Mouse (Mus musculus): Measurements from ENCODE around the gene 4932438H23Rik. TPM values are rescaled to one million over a fixed set of nuclear protein-coding genes. Genes with fewer than 3 reads are reported as not detected.

4932438H23Rik gene
- polyA plus RNA-seq, 1 experiment from 2014 or later: not detected

GRCm38 (mm10) chr16:91110999-91111535 lies 16.1 kb upstream of the 4932438H23Rik start:
- no peak overlapping the region for H3K27ac ChIP-seq (replicated peaks; ENCODE audit: low read depth, low read length)
- ATAC-seq (replicated peaks; ENCODE audit: insufficient number of reproducible peaks, low FRiP score, low TSS enrichment, low read depth) (no peak), DNase-seq (ENCODE audit: low spot score) (peak; percentile 31)
- H3K4me3 ChIP-seq (ENCODE audit: low read depth, low read length): no peak overlapping the region
- WGBS: 54% methylated on average over 11 of the region's 11 CpGs
- H3K9ac ChIP-seq (replicated peaks; ENCODE audit: low read length): no peak overlapping the region
- H3K36me3 ChIP-seq (replicated peaks; ENCODE audit: control insufficient read depth, insufficient read depth, low read depth, low read length): no peaks in the 10 kb centered on the region
- no peaks in the 10 kb centered on the region for H3K9me3 ChIP-seq (replicated peaks; ENCODE audit: control insufficient read depth, low read length)
- H3K4me2 ChIP-seq (ENCODE audit: low read depth, low read length): no peak overlapping the region
- no peaks in the 10 kb centered on the region; the same call in 1 of the 2 replicates for H3K27me3 ChIP-seq (ENCODE audit: control insufficient read depth, insufficient read depth, low read length)
- no peaks in the 10 kb centered on the region for H3K4me1 ChIP-seq (ENCODE audit: control insufficient read depth, insufficient read depth, low read length)

GRCm38 (mm10) chr16:91107608-91108007 lies 12.7 kb upstream of the 4932438H23Rik start:
- H3K27me3 ChIP-seq (ENCODE audit: control insufficient read depth, insufficient read depth, low read length): no peaks in the 10 kb centered on the region
- no peak for DNase-seq (ENCODE audit: low spot score)
- H3K36me3 ChIP-seq (replicated peaks; ENCODE audit: control insufficient read depth, insufficient read depth, low read depth, low read length): no peaks in the 10 kb centered on the region
- no peak overlapping the region for H3K27ac ChIP-seq (replicated peaks; ENCODE audit: low read depth, low read length)
- H3K4me3 ChIP-seq (ENCODE audit: low read depth, low read length): no peak overlapping the region
- no peak for ATAC-seq (replicated peaks; ENCODE audit: insufficient number of reproducible peaks, low FRiP score, low TSS enrichment, low read depth)
- no peaks in the 10 kb centered on the region for H3K9me3 ChIP-seq (replicated peaks; ENCODE audit: control insufficient read depth, low read length)
- 76% methylated on average over 8 of the region's 11 CpGs for WGBS
- H3K9ac ChIP-seq (replicated peaks; ENCODE audit: low read length): no peak overlapping the region
- H3K4me1 ChIP-seq (ENCODE audit: control insufficient read depth, insufficient read depth, low read length): no peaks in the 10 kb centered on the region
- H3K4me2 ChIP-seq (ENCODE audit: low read depth, low read length): no peak overlapping the region

- DNase-seq (ENCODE audit: low spot score) (peak; percentile 46), ATAC-seq (replicated peaks; ENCODE audit: insufficient number of reproducible peaks, low FRiP score, low TSS enrichment, low read depth) (no peak)
- Histone ChIP-seq H3K4me3 (ENCODE audit: low read depth, low read length) (no peak overlapping the region), H3K9ac (replicated peaks; ENCODE audit: low read length) (no peak overlapping the region), H3K4me2 (ENCODE audit: low read depth, low read length) (no peak overlapping the region), H3K9me3 (replicated peaks; ENCODE audit: control insufficient read depth, low read length) (no peaks in the 10 kb centered on the region), H3K27ac (replicated peaks; ENCODE audit: low read depth, low read length) (no peak overlapping the region), H3K27me3 (ENCODE audit: control insufficient read depth, insufficient read depth, low read length) (no peaks in the 10 kb centered on the region), H3K4me1 (ENCODE audit: control insufficient read depth, insufficient read depth, low read length) (no peaks in the 10 kb centered on the region), H3K36me3 (replicated peaks; ENCODE audit: control insufficient read depth, insufficient read depth, low read depth, low read length) (no peaks in the 10 kb centered on the region)
- 29% methylated on average over 13 of the region's 13 CpGs for WGBS
Observed at GRCm38 (mm10) chr16:91105481-91106051, 10.6 kb upstream of the 4932438H23Rik start.

- no peak overlapping the region for H3K27ac ChIP-seq (replicated peaks; ENCODE audit: low read depth, low read length)
- H3K4me2 ChIP-seq (ENCODE audit: low read depth, low read length): no peak overlapping the region
- 40% methylated on average over 10 of the region's 10 CpGs for WGBS
- H3K27me3 ChIP-seq (ENCODE audit: control insufficient read depth, insufficient read depth, low read length): no peaks in the 10 kb centered on the region
- ATAC-seq (replicated peaks; ENCODE audit: insufficient number of reproducible peaks, low FRiP score, low TSS enrichment, low read depth): no peak
- DNase-seq (ENCODE audit: low spot score): peak; percentile 14
- H3K36me3 ChIP-seq (replicated peaks; ENCODE audit: control insufficient read depth, insufficient read depth, low read depth, low read length): no peaks in the 10 kb centered on the region
- no peak overlapping the region for H3K4me3 ChIP-seq (ENCODE audit: low read depth, low read length)
- no peak overlapping the region for H3K9ac ChIP-seq (replicated peaks; ENCODE audit: low read length)
- no peaks in the 10 kb centered on the region for H3K9me3 ChIP-seq (replicated peaks; ENCODE audit: control insufficient read depth, low read length)
- no peaks in the 10 kb centered on the region for H3K4me1 ChIP-seq (ENCODE audit: control insufficient read depth, insufficient read depth, low read length)
Observed at GRCm38 (mm10) chr16:91104821-91105480, 10.0 kb upstream of the 4932438H23Rik start.

- H3K4me3 ChIP-seq (ENCODE audit: low read depth, low read length): no peak overlapping the region
- ATAC-seq (replicated peaks; ENCODE audit: insufficient number of reproducible peaks, low FRiP score, low TSS enrichment, low read depth) (no peak), DNase-seq (ENCODE audit: low spot score) (no peak)
- no peak overlapping the region for H3K9ac ChIP-seq (replicated peaks; ENCODE audit: low read length)
- WGBS: 75% methylated on average over 14 of the region's 14 CpGs
- no peaks in the 10 kb centered on the region for H3K9me3 ChIP-seq (replicated peaks; ENCODE audit: control insufficient read depth, low read length)
- H3K36me3 ChIP-seq (replicated peaks; ENCODE audit: control insufficient read depth, insufficient read depth, low read depth, low read length): no peaks in the 10 kb centered on the region
- no peak overlapping the region for H3K4me2 ChIP-seq (ENCODE audit: low read depth, low read length)
- H3K27ac ChIP-seq (replicated peaks; ENCODE audit: low read depth, low read length): no peak overlapping the region
- peaks cover 3% of the 10 kb centered on the region; the same call in 1 of the 2 replicates for H3K4me1 ChIP-seq (ENCODE audit: control insufficient read depth, insufficient read depth, low read length)
- no peaks in the 10 kb centered on the region for H3K27me3 ChIP-seq (ENCODE audit: control insufficient read depth, insufficient read depth, low read length)
Observed at GRCm38 (mm10) chr16:91103386-91103785, 8.5 kb upstream of the 4932438H23Rik start.

- 74% methylated on average over 2 of the region's 2 CpGs for WGBS
- Histone ChIP-seq H3K9ac (replicated peaks; ENCODE audit: low read length) (no peak overlapping the region), H3K4me1 (ENCODE audit: control insufficient read depth, insufficient read depth, low read length) (peaks cover 3% of the 10 kb centered on the region; the same call in 1 of the 2 replicates)
Observed at GRCm38 (mm10) chr16:91100484-91100883, 5.6 kb upstream of the 4932438H23Rik start.

GRCm38 (mm10) chr16:91099444-91100065 lies 4.6 kb upstream of the 4932438H23Rik start:
- Histone ChIP-seq H3K4me1 (ENCODE audit: control insufficient read depth, insufficient read depth, low read length) (peaks cover 3% of the 10 kb centered on the region; the same call in 1 of the 2 replicates), H3K27me3 (ENCODE audit: control insufficient read depth, insufficient read depth, low read length) (no peaks in the 10 kb centered on the region), H3K36me3 (replicated peaks; ENCODE audit: control insufficient read depth, insufficient read depth, low read depth, low read length) (no peaks in the 10 kb centered on the region), H3K9ac (replicated peaks; ENCODE audit: low read length) (no peak overlapping the region; the same call in 1 of the 2 replicates), H3K27ac (replicated peaks; ENCODE audit: low read depth, low read length) (no peak overlapping the region), H3K9me3 (replicated peaks; ENCODE audit: control insufficient read depth, low read length) (no peaks in the 10 kb centered on the region), H3K4me3 (ENCODE audit: low read depth, low read length) (no peak overlapping the region), H3K4me2 (ENCODE audit: low read depth, low read length) (no peak overlapping the region)
- WGBS: 67% methylated on average over 16 of the region's 16 CpGs
- no peak for DNase-seq (ENCODE audit: low spot score)
- ATAC-seq (replicated peaks; ENCODE audit: insufficient number of reproducible peaks, low FRiP score, low TSS enrichment, low read depth): no peak

More at GRCm38 (mm10) chr16:91100484-91100883, 5.6 kb upstream of the 4932438H23Rik start:
- Histone ChIP-seq H3K9me3 (replicated peaks; ENCODE audit: control insufficient read depth, low read length) (no peaks in the 10 kb centered on the region), H3K4me3 (ENCODE audit: low read depth, low read length) (no peak overlapping the region), H3K36me3 (replicated peaks; ENCODE audit: control insufficient read depth, insufficient read depth, low read depth, low read length) (no peaks in the 10 kb centered on the region), H3K27me3 (ENCODE audit: control insufficient read depth, insufficient read depth, low read length) (no peaks in the 10 kb centered on the region), H3K4me2 (ENCODE audit: low read depth, low read length) (no peak overlapping the region), H3K27ac (replicated peaks; ENCODE audit: low read depth, low read length) (no peak overlapping the region)
- ATAC-seq (replicated peaks; ENCODE audit: insufficient number of reproducible peaks, low FRiP score, low TSS enrichment, low read depth) (no peak), DNase-seq (ENCODE audit: low spot score) (no peak)

- Histone ChIP-seq H3K36me3 (replicated peaks; ENCODE audit: control insufficient read depth, insufficient read depth, low read depth, low read length) (no peaks in the 10 kb centered on the region), H3K4me2 (ENCODE audit: low read depth, low read length) (no peak overlapping the region), H3K9ac (replicated peaks; ENCODE audit: low read length) (no peak overlapping the region), H3K4me1 (ENCODE audit: control insufficient read depth, insufficient read depth, low read length) (peaks cover 3% of the 10 kb centered on the region; the same call in 1 of the 2 replicates), H3K27me3 (ENCODE audit: control insufficient read depth, insufficient read depth, low read length) (no peaks in the 10 kb centered on the region), H3K27ac (replicated peaks; ENCODE audit: low read depth, low read length) (no peak overlapping the region), H3K9me3 (replicated peaks; ENCODE audit: control insufficient read depth, low read length) (no peaks in the 10 kb centered on the region), H3K4me3 (ENCODE audit: low read depth, low read length) (no peak overlapping the region)
- 88% methylated on average over 11 of the region's 11 CpGs for WGBS
- ATAC-seq (replicated peaks; ENCODE audit: insufficient number of reproducible peaks, low FRiP score, low TSS enrichment, low read depth) (no peak), DNase-seq (ENCODE audit: low spot score) (no peak)
Observed at GRCm38 (mm10) chr16:91097858-91098257, 2.9 kb upstream of the 4932438H23Rik start.
